Mouse (Mus musculus) stomach, postnatal 0 days (tissue): ENCODE data around the gene Esam.

ENCODE experiments used
- CTCF ChIP-seq: IDR thresholded peaks from 2 replicates; pipeline ENCODE4 v1.5.1; 2016; ENCODE audit warnings: antibody characterized with exemption, low read depth, mild to moderate bottlenecking, moderate library complexity
- EP300 ChIP-seq: optimal IDR thresholded peaks from 2 replicates; pipeline ENCODE3; 2016; ENCODE audit warnings: antibody characterized with exemption

- TF ChIP-seq CTCF (no peak), EP300 (no peak)
These were observed 35.9 kb downstream of the Esam start for GRCm38 (mm10) chr9:37563805-37564204.
